Mouse (Mus musculus) heart, embryonic 14.5 days (tissue): ENCODE measurements around the gene Galnt4. TPM values are rescaled to one million over a fixed set of nuclear protein-coding genes. Genes with fewer than 3 reads are reported as not detected.

Experiments
- ATAC-seq: fragments of 200-750 bp; cut with Nextera tagmentation; 2 replicates; pipeline ENCODE4 v1.8.0; 2017; ENCODE audit warnings: low read depth, moderate TSS enrichment; ENCODE audit not compliant: insufficient number of reproducible peaks, insufficient read depth, low FRiP score
- H3K27ac ChIP-seq, 2 experiments: fragments of 200-500 bp in 1 of 2; fragments of 300-500 bp in 1 of 2; sonication (generic) in 1 of 2; replicated peaks in 1 of 2; 2 replicates each; pipeline ENCODE4 v1.5.1; 2012 to 2014; ENCODE audit warnings: low read depth in 2 of 2, low read length in 2 of 2, control low read depth in 1 of 2, mild to moderate bottlenecking in 1 of 2, mixed read lengths in 1 of 2; ENCODE audit not compliant: control insufficient read depth in 1 of 2, insufficient read depth in 1 of 2
- H3K27me3 ChIP-seq: fragments of 300-500 bp; sonication (generic); 2 replicates; pipeline ENCODE4 v1.6.1; 2014; ENCODE audit warnings: mild to moderate bottlenecking, low read length, control low read depth; ENCODE audit not compliant: control insufficient read depth, insufficient read depth
- H3K36me3 ChIP-seq: fragments of 300-500 bp; sonication (generic); 2 replicates; pipeline ENCODE4 v1.6.1; 2014; ENCODE audit warnings: mild to moderate bottlenecking, control low read depth, low read length, mixed read lengths; ENCODE audit not compliant: control insufficient read depth, insufficient read depth
- H3K4me1 ChIP-seq, 2 experiments: fragments of 200-500 bp in 1 of 2; fragments of 300-500 bp in 1 of 2; sonication (generic) in 1 of 2; 2 replicates each; pipeline ENCODE4 v1.6.1; 2012 to 2014; ENCODE audit warnings: low read length in 2 of 2, control low read depth in 1 of 2, mixed read lengths in 1 of 2; ENCODE audit not compliant: control insufficient read depth in 2 of 2, insufficient read depth in 2 of 2
- H3K4me2 ChIP-seq: fragments of 300-500 bp; sonication (generic); 2 replicates; pipeline ENCODE4 v1.6.1; 2014; ENCODE audit warnings: mild to moderate bottlenecking, low read length
- H3K4me3 ChIP-seq, 2 experiments: fragments of 200-500 bp in 1 of 2; fragments of 300-500 bp in 1 of 2; sonication (generic) in 1 of 2; 2 replicates each; pipeline ENCODE4 v1.5.1; 2012 to 2014; ENCODE audit warnings: low read length in 2 of 2, mild to moderate bottlenecking in 2 of 2, control low read depth in 1 of 2, low read depth in 1 of 2, moderate library complexity in 1 of 2; ENCODE audit not compliant: control insufficient read depth in 1 of 2, insufficient read depth in 1 of 2
- H3K9ac ChIP-seq: fragments of 300-500 bp; sonication (generic); 2 replicates; pipeline ENCODE4 v1.6.1; 2014; ENCODE audit warnings: mild to moderate bottlenecking, low read length
- H3K9me3 ChIP-seq: fragments of 300-500 bp; sonication (generic); 2 replicates; pipeline ENCODE4 v1.6.1; 2016; ENCODE audit warnings: low read length, control low read depth; ENCODE audit not compliant: control insufficient read depth
- WGBS: fragments of 180-500 bp; shearing (Covaris S2); extraction: QIAGEN DNeasy Blood & Tissue Kit; methylation state at CpG from one replicate; pipeline ENCODE4 v1.1.7; 2014; 5-methylcytosine and 5-hydroxymethylcytosine counted together
- polyA plus RNA-seq: library from polyadenylated mRNA; unstranded; fragments of >200 nt; fragmentation: Nextera tagmentation; extraction: Ambion mirVana; gene quantifications from 2 replicates; pipeline ENCODE4 v1.2.1, GENCODE M21; 2014

Galnt4 gene
- polyA plus RNA-seq, 1 experiment from 2014 or later = 7.4 TPM

DNA sequence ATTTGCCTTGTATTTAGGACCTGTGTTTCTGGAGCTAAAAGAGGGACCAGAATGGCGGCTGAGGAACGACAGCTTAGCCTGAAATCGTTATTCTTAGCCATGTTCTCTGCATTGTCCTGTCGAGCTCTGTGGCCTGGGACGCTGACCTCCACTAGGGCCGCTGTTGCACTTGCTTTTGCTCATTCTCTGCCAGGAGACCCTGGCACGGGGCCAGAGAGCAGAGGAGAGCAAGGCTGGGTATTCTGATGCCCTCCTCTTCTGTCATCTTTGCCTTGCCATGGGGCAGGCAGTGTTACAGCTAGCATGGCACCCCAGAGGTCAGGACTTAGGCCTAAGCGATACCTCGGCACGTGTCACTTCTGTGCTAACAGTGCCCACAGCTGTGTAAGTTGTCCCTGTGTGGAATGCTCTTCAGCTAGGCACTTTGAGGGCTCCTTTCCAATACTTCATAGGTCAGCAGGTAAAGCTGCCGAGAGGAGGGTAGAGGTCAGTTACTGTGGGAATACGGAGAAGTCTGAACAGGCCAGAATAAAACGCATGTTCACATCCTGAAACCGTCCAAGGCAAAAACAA is 24.4 kb upstream of the Galnt4 start:
- Histone ChIP-seq H3K9ac (no peak overlapping the region), H3K4me3 (no peak overlapping the region), H3K4me1 (peaks cover 10 to 13% of the 10 kb centered on the region in 2 experiments), H3K36me3 (no peaks in the 10 kb centered on the region), H3K27ac (no peak overlapping the region), H3K4me2 (no peak overlapping the region), H3K9me3 (no peaks in the 10 kb centered on the region), H3K27me3 (no peaks in the 10 kb centered on the region)
- ATAC-seq = peak; percentile 47; the same call in 1 of the 2 replicates
- WGBS = 73% methylated on average over 14 of the region's 14 CpGs

DNA sequence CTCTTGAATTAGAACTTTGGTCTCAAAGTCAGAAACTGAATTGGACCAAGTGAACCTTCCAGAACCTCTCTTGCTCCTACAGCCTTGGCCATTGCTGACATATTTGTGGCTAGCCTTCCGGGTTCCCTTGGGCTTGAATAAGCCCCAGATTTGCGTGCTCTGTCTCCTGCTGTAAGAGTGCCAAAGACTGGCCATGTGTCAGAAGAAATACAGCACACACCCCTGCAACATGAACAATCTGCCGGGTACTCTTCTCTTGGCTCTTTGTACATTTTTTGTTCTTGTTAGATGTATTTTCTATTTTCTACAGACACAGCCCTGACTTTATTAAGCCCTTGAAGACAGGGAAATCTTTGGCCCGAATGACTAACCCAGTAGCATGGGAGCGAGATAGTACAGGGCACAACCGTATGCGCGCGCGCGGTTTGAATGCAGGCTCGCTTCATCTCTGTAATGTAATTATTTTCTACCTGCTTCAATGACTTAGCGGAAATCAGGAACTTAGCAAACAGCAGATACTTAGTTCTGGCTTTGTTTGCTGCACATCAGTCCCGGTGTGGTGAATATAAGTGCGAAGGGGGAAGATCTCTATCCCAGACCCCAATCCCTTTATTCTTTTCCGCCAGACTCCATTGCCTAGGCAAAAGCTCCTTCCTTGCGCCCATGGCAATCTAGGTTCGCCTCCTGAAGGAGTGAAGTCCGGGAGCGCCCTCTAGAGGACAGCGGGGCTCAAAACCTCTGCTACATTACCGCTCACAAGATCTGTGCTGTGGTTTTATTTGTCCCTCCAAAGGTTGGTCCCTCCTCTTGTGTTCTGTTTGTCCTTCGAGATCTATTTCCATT is 23.3 kb upstream of the Galnt4 start:
- Histone ChIP-seq H3K9me3 (no peaks in the 10 kb centered on the region), H3K27ac (no peak overlapping the region), H3K9ac (no peak overlapping the region), H3K36me3 (no peaks in the 10 kb centered on the region), H3K4me3 (no peak overlapping the region; a peak in 1 of 4 replicates), H3K27me3 (no peaks in the 10 kb centered on the region), H3K4me2 (peak overlapping the region; percentile 35), H3K4me1 (peaks cover 10 to 13% of the 10 kb centered on the region in 2 experiments)
- 44% methylated on average over 23 of the region's 23 CpGs for WGBS
- no peak for ATAC-seq

DNA sequence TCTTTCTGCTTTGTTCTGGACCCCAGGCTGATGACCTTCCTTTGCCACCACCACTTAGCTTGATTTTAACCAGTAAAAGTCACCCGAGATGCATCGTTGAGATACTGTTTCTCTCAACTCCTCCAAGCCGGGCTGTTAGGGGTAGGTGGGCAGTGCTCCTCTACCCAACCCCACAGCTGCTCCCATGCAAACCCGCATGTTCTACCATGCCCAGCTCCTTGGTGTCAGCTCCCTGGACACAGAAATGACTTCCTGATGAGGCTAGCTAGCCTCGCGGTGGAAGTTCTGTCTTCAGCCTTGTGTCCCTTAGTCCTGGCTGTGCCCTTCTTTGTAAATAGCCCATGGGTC is 22.7 kb upstream of the Galnt4 start:
- Histone ChIP-seq H3K4me2 (peak overlapping the region; percentile 35), H3K4me1 (peaks cover 10 to 13% of the 10 kb centered on the region in 2 experiments), H3K9me3 (no peaks in the 10 kb centered on the region), H3K27ac (no peak overlapping the region), H3K27me3 (no peaks in the 10 kb centered on the region), H3K4me3 (no peak overlapping the region), H3K9ac (no peak overlapping the region), H3K36me3 (no peaks in the 10 kb centered on the region)
- 50% methylated on average over 6 of the region's 6 CpGs for WGBS
- no peak for ATAC-seq

DNA sequence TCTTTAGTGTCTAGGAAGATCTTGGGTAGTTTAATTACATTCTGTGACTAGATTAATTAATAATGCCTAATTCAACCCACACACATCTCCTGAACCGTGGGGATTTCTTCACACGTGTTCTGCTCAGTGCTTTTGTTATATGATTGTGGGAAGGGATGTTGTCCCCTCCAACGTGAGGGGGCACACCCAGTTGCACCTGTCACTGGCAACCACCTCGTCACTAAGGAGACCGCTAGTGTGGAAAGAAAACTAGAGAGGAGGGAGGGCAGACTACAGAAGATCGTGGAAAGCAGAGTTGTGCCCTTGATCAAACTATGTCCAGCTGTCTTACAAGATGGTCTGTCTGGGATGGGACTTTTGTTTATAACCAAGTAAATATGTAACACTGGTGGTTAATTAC is 21.9 kb upstream of the Galnt4 start:
- Histone ChIP-seq H3K27ac (no peak overlapping the region), H3K4me2 (no peak overlapping the region), H3K36me3 (no peaks in the 10 kb centered on the region), H3K9me3 (no peaks in the 10 kb centered on the region), H3K4me3 (no peak overlapping the region), H3K4me1 (peaks cover 10 to 13% of the 10 kb centered on the region in 2 experiments), H3K27me3 (no peaks in the 10 kb centered on the region), H3K9ac (no peak overlapping the region)
- ATAC-seq = no peak
- WGBS = 61% methylated on average over 6 of the region's 6 CpGs

DNA sequence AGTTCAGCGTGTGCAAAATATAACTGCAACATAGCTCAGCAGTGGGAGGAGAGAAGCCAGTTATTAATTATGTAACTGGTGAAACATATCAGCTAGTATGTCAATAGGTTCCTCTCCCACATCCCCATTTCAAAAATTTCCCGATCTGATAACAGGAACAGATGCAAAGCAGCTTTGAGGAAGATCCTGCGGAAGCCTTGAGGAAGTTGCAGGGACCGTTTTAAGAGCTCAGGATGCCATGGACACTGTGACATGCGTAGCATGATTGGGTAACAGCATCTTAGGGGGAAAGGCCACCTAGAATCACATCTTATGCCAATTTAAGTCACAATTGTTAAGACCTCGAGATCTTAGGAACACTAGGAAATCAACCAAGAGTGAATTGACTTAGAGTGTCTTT is 18.1 kb upstream of the Galnt4 start:
- Histone ChIP-seq H3K36me3 (no peaks in the 10 kb centered on the region), H3K9me3 (0 out of 2 replicates have a peak, but pooled peaks cover 3% of the 10 kb centered on the region), H3K27ac (no peak overlapping the region), H3K4me2 (no peak overlapping the region), H3K27me3 (no peaks in the 10 kb centered on the region), H3K4me3 (no peak overlapping the region), H3K4me1 (no peaks in the 10 kb centered on the region), H3K9ac (no peak overlapping the region)
- ATAC-seq = no peak
- WGBS = 69% methylated on average over 6 of the region's 6 CpGs

DNA sequence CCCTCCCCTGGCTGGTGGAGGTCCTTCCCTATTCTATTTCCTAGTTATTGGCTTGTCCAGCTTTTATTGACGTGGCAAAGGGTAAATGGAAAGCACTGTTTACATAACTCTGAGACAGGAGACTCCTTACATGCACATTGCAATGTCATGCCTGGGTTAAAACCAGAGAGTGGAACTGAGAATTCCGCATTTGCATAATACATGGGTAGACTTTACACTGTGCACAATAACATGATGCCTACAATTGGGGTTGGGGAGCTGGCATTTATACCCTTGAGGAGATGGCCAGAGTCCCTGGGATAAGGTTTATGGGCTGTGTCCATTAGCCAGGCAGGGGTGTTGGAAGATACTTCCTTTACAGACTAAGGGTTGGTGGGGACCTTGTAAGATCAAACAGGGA is 14.6 kb upstream of the Galnt4 start:
- H3K4me1 ChIP-seq = no peaks in the 10 kb centered on the region
- H3K4me2 ChIP-seq = no peak overlapping the region
- WGBS = 78% methylated on average over 2 of the region's 2 CpGs

DNA sequence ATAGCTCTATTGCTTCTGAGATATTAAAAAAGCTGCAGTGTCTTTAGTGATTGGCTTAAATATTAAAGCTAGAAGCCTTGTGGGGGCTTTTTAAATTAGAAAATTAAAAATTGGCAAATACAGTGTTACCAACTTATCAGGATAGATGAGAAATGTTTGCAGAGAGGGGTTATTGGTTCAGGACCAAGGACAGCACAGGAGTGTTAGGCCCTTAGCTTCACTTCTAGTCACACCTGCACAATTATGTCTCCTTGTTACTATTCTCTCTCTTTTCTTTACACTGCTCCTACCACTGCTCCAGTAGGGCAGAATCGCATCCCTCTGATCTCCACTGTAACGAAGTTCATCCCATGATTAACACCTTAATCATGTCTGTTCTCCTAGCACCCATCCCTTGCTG is 12.8 kb upstream of the Galnt4 start:
- 65% methylated on average over 2 of the region's 2 CpGs for WGBS
- no peak overlapping the region for H3K4me2 ChIP-seq

More for the DNA sequence above, 14.6 kb upstream of the Galnt4 start:
- Histone ChIP-seq H3K9me3 (0 out of 2 replicates have a peak, but pooled peaks cover 3% of the 10 kb centered on the region), H3K27me3 (no peaks in the 10 kb centered on the region), H3K9ac (no peak overlapping the region), H3K36me3 (no peaks in the 10 kb centered on the region), H3K27ac (no peak overlapping the region), H3K4me3 (no peak overlapping the region)
- no peak for ATAC-seq

More for the DNA sequence above, 12.8 kb upstream of the Galnt4 start:
- Histone ChIP-seq H3K9me3 (0 out of 2 replicates have a peak, but pooled peaks cover 3% of the 10 kb centered on the region), H3K9ac (no peak overlapping the region), H3K36me3 (no peaks in the 10 kb centered on the region), H3K4me1 (no peaks in the 10 kb centered on the region), H3K27ac (no peak overlapping the region), H3K27me3 (no peaks in the 10 kb centered on the region), H3K4me3 (no peak overlapping the region)
- no peak for ATAC-seq
